Mouse (Mus musculus): ENCODE data around the gene Kcnab3. TPM values are rescaled to one million over a fixed set of nuclear protein-coding genes. Genes with fewer than 3 reads are reported as not detected.
A peak's percentile ranks its signal among the peaks of the same experiment; 100 is the strongest.

Gene Kcnab3
- total RNA-seq, 2 experiments from 2014 or later = not detected

DNA sequence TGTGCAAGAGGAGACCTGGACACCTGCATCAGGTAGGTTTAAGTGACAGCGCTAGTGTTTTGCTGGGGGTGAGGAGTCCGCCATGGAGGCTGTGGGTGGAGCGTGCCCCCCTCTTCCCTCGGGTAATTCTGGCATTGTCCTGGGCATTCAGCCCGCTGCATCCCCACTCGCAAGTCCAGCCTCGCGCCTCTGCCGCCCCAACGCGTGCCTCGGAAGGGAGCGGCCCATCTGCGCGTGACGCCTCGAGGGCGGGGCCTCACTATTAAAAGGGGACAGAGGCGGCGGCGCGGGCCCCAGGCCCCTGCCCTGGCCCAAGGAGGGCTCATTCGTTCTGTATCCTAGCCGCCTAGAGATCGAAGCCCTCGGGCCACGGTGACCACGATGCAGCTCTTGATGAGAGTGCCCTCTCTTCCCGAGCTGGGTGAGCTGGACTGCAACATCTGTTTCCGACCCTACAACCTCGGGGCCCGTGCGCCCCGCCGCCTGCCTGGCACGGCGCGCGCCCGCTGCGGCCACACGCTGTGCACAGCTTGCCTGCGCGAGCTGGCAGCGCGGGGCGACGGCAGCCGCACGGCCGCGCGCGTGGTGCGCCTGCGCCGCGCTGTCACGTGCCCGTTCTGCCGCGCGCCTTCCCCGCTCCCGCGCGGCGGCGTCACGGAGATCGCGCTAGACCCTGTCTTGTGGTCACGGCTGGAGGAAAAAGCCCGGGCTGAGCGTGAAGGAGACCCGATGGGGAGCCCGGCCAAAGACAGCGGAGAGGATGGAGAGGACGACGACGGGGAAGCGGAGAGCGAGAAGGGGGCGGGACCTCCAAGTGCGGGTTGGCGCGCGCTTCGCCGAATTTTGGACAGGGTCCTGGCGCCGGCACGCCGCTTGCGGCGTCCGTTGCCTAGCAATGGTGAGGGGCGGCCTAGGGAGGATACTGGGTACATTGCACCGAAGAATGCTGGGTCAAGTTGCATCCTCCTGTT lies 14.4 kb downstream of the Kcnab3 start, which contains the start of gene Rnf227:
Rnf227 (plus strand) TSS at position 301 of the 971 bp plus-strand sequence.
- peak within 1 kb of the TSS; percentile 46 for H3K27ac ChIP-seq
- peak; percentile 77 for DNase-seq
- intact Hi-C loops (cut with DNase I) = no loop called here
- TF ChIP-seq CTCF (IDR thresholded peaks at IDR 0.05) = no peak
- peak within 1 kb of the TSS; percentile 87 for H3K4me3 ChIP-seq

GRCm38 (mm10) chr11:69346441-69346840 lies 20.4 kb downstream of the Kcnab3 start:
- Histone ChIP-seq H3K27ac (no peak overlapping the region), H3K4me3 (no peak overlapping the region)
- no peak for DNase-seq
- TF ChIP-seq CTCF (IDR thresholded peaks at IDR 0.05) = no peak
- intact Hi-C loops (cut with DNase I) = no loop called here

DNA sequence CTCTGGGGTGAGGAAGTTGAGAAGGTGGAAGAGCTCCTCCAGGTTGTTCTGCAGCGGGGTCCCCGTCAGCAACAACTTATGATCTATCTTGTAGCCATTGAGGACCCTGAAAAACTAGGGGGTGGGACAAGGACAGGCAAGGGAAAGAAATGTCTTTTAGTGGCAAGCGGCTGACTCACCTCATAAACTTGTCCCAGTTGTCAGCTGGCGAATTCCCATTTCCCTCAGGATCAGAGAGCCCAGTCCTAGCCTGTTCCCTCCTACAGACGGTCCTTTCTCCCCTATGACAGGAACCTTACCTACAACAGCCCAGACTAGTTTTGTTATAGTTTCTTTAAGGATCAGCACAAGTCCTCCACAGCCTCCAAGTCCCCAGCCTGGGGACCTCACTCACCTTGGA lies 30.5 kb downstream of the Kcnab3 start:
- no peak overlapping the region for H3K27ac ChIP-seq
- no peak for TF ChIP-seq CTCF (IDR thresholded peaks at IDR 0.05)
- no peak for DNase-seq
- intact Hi-C loops (cut with DNase I) = no loop called here
- H3K4me3 ChIP-seq = no peak overlapping the region

GRCm38 (mm10) chr11:69357690-69358089 lies 31.6 kb downstream of the Kcnab3 start:
- peak; percentile 80 for DNase-seq
- no peak for TF ChIP-seq CTCF (IDR thresholded peaks at IDR 0.05)
- H3K27ac ChIP-seq = peak overlapping the region; percentile 38; the same call in 1 of the 2 replicates
- no peak overlapping the region for H3K4me3 ChIP-seq
- intact Hi-C loops (cut with DNase I) = no loop called here

DNA sequence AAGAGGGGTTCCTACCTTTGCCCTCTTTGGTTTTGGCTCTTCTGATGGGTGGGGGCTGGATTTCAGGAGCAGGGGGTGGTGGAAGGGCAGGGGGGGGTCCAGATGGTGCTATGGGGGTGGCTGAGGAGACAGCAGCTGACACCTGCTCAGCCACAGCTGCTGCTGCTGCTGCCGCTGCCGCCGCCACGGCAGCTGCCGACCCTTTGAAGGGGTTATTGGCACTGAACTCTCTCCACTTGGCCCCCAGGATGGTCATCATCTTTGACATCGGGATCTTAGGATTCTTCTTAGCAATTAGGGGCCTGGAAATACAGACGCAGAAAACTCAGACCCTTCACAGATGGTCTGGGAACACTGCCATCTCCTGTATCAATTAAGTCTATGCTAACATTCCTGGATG lies 36.0 kb downstream of the Kcnab3 start:
- intact Hi-C loops (cut with DNase I) = no loop called here

GRCm38 (mm10) chr11:69362479-69362878 lies 36.4 kb downstream of the Kcnab3 start:
- intact Hi-C loops (cut with DNase I) = no loop called here
- no peak overlapping the region for H3K27ac ChIP-seq
- no peak for DNase-seq
- TF ChIP-seq CTCF (IDR thresholded peaks at IDR 0.05) = no peak
- H3K4me3 ChIP-seq = no peak overlapping the region

More for the DNA sequence above, 36.0 kb downstream of the Kcnab3 start:
- Histone ChIP-seq H3K27ac (no peak overlapping the region), H3K4me3 (no peak overlapping the region)
- no peak for TF ChIP-seq CTCF (IDR thresholded peaks at IDR 0.05)
- DNase-seq = no peak

DNA sequence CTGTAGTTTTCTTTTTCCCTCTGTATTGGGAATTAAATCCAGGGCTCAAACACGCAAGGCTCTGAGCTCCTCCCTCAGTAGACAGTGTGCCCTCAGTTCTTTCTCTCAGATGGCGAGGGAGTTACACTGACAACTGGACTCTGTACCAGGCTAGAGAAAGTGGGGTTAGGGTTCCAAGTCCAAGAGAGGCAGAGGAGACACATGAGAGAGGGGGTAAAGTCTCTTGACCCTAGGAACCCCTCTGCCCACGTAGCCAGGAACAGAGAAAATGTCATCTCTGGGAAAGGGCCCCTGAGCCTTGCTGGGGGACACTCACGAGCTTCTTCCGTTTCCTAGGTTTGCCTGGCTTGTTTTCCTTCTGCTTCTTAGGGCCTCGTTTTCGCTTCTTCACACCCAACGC lies 38.3 kb downstream of the Kcnab3 start:
- DNase-seq = no peak
- H3K4me3 ChIP-seq = peak overlapping the region; percentile 34
- intact Hi-C loops (cut with DNase I) = loop anchor here (2.0 kb wide), 1 partner anchor 38 kb away; the partner anchor contains the start of gene Kcnab3
- peak overlapping the region; percentile 94 for H3K27ac ChIP-seq
- no peak for TF ChIP-seq CTCF (IDR thresholded peaks at IDR 0.05)

GRCm38 (mm10) chr11:69364910-69365309 lies 38.9 kb downstream of the Kcnab3 start:
- Histone ChIP-seq H3K27ac (peak overlapping the region; percentile 94), H3K4me3 (peak overlapping the region; percentile 34)
- intact Hi-C loops (cut with DNase I) = loop anchor here (2.0 kb wide), 1 partner anchor 38 kb away; the partner anchor contains the start of gene Kcnab3
- DNase-seq = peak; percentile 98
- no peak for TF ChIP-seq CTCF (IDR thresholded peaks at IDR 0.05)

DNA sequence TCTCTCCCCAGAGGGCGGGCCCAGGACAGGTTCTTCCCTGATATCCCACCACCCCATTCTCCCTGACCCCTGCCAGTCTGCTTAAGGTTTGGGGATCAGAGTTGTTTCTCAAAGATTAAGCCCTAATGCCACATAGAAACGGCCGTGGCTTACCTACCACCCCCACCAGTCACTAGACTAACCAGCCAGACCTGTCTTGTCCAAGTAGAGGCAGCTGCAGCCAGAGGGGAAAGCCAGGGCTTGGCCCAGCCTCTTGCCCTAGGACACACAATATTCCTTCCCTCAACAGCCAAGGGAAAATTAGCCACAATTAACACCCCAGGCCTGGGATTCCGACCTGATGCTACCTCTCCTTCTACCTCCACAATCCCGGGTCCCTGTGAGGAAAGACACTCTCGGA lies 39.7 kb downstream of the Kcnab3 start:
- intact Hi-C loops (cut with DNase I) = loop anchor here (2.0 kb wide), 1 partner anchor 39 kb away; the partner anchor contains the start of gene Kcnab3
- DNase-seq = no peak
- no peak for TF ChIP-seq CTCF (IDR thresholded peaks at IDR 0.05)
- Histone ChIP-seq H3K27ac (peak overlapping the region; percentile 94), H3K4me3 (peak overlapping the region; percentile 89)

- peak; percentile 95 for DNase-seq
- Histone ChIP-seq H3K4me3 (peak overlapping the region; percentile 89), H3K27ac (peak overlapping the region; percentile 94)
- TF ChIP-seq CTCF (IDR thresholded peaks at IDR 0.05) = peak; percentile 18; the same call in 1 of the 2 replicates
- intact Hi-C loops (cut with DNase I) = no loop called here
These were observed 40.2 kb downstream of the Kcnab3 start for GRCm38 (mm10) chr11:69366157-69366854.

GRCm38 (mm10) chr11:69366855-69367615 lies 41.0 kb downstream of the Kcnab3 start:
- TF ChIP-seq CTCF (IDR thresholded peaks at IDR 0.05) = no peak
- intact Hi-C loops (cut with DNase I) = no loop called here
- no peak for DNase-seq
- H3K4me3 ChIP-seq = peak overlapping the region; percentile 89
- peak overlapping the region; percentile 94 for H3K27ac ChIP-seq
